Mouse (Mus musculus) C2C12 (cell line): ENCODE measurements at regions not wholly inside any gene's neighbourhood (a gene's known extent, or its start where the extent isn't known, plus 50 kb on each side); places are given as distances from the start of the nearest gene placed in this dataset.

Experiments used
- CTCF ChIP-seq: IDR thresholded peaks from one replicate; pipeline ENCODE4 v1.5.1; 2011; ENCODE audit not compliant: control insufficient read depth, insufficient read depth, insufficient read length
- MYOD1 ChIP-seq: IDR thresholded peaks from one replicate; pipeline ENCODE4 v1.6.1; 2011; ENCODE audit warnings: low read depth; ENCODE audit not compliant: control insufficient read depth, insufficient read length
- MYOG ChIP-seq: IDR thresholded peaks from one replicate; pipeline ENCODE4 v1.6.1; 2011; ENCODE audit not compliant: control insufficient read depth, insufficient read length; ENCODE audit errors: extremely low read depth
- USF1 ChIP-seq: IDR thresholded peaks from one replicate; pipeline ENCODE4 v1.6.1; 2011; ENCODE audit warnings: low read depth, mild to moderate bottlenecking, control low read depth, moderate library complexity

GRCm38 (mm10) chr9:118287606-118288005 is 137.6 kb upstream of the Cmc1 start:
- no peak for TF ChIP-seq CTCF
- TF ChIP-seq MYOD1 = no peak
- TF ChIP-seq USF1 = no peak
- no peak for TF ChIP-seq MYOG
